Mouse (Mus musculus): ENCODE data around the gene Slc2a9.
"Not testable (repeated sequence)": the region's sequence is repeated elsewhere in the genome, so short reads cannot be mapped to it uniquely, and the experiment has no call there.

Gene Slc2a9

DNA sequence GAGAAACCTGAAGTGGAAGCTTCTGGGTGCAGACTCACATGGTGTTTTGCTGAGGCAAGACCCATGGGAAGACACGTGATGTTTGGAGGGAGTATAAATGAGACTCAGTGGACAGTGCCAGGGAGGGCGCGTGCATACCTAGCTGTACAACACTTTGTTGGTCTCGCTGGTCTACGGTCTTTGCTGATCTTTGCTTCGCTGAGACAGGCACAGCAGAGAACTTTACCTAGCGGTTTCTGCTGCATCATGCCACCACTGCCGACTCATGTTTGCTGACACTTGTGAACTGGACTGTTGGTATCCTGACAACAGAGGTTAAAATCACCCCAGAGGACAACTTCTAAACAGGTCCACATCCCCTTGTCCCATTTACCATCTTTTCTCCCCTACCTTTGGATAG, 2.9 kb downstream of the Slc2a9 start:
- no peak for DNase-seq

DNA sequence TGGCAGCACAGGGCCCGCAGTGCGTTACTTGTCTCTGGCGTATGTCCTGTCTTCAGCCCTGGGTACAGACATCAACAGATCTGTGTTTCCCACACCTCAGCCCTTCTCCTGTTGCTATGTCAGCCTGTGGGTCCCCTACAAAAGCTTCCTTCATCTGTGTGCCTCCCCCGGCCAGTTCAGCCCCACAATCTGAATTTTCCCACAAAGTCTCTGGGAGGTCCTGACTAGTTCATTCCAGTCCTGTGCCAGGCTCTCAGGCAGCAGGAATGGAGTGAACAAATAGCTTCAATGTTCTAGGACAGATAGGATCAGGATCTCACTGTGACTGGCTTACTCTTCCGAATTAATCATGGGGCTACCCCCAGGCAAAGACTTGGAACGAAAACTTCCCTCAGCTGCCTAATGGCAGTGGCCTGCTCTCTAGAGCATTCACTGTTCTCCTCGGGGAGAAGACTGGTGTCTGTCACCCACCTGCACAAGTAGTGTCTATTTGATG, 3.6 kb downstream of the Slc2a9 start:
- no peak for DNase-seq

DNA sequence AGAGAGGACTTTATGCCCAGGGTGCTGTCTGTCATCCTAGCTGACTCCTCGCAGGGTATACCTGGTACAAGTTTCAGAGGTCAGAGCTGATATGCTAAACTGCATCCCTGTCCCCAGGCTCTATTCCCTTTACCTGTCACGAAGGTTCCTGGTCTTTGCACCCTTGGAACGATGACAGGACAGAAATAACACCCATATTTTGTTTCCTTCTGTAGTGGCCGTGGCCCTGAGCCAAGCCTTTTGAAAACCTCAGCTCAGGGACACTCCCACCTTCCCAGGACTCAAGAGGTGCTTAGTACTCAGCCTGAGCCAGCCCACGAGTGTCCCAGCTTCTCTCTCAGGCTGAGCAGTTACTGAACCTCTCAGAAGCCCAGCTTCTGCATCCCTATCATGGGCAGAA, 4.5 kb downstream of the Slc2a9 start:
- peak; percentile 49 for DNase-seq

DNA sequence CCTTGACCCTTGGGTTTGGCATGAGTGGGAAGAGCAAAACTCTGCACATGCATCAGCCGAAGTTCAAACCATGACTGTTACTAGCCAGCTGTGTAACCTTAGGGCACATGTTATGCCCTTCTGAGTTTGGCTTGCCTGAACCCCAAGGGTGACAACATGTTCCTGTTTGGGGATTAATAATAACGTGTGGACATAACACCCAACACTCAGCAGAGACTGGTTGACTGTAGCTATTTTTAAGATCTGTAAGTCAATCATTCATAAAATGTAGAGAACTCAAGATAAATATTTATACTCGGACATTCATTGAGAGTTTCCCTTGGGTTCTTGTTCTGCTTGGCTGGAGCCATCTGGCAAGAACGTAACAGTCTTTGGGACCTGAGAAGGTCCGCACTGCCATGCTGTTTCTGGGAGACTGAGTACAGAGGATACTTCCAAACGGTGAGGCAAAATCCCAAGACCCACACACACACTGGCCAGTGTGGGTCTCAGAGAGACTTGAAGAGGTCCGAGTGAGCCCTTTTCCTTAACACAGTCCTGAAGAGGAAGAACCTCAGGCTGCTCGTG, 6.4 kb downstream of the Slc2a9 start:
- DNase-seq: peak; percentile 75

DNA sequence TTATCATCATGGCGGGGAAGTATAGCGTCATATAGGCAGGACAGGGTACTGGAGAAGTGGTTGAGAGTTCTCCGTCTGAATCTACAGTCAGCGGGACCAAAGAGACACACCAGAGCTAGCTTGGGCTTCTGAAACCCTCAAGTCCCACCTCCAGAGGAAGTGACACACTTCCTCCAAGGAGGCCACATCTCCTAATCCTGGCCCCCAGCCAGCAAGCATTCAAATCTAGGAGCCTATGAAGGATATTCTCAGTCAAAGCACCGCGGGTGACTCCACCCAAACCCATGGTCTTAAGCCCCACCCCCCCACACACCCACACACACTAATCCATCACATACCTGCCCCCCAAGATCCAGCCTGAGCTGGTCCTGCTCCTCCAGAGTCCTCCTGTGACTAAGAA, 9.1 kb downstream of the Slc2a9 start:
- DNase-seq: no peak

DNA sequence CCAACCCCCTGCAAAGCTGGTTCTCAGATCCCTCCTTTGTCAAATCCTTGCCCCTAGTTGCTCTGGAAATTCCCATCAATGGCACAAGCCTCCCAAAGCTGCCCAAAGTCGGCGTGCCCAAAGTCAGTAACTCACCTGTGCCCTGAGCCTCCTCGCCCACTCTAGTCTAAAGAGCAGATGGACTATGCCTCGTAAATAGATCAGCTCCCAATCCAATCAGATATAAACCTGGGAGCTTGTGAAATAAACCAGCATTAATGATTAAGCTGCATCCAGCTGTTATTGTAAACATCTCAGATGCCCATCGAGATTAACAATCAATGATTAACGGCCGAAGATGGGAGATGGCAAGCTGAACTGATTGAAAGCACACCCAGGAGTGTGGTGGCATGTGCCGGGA, 11.2 kb downstream of the Slc2a9 start:
- no peak for DNase-seq

DNA sequence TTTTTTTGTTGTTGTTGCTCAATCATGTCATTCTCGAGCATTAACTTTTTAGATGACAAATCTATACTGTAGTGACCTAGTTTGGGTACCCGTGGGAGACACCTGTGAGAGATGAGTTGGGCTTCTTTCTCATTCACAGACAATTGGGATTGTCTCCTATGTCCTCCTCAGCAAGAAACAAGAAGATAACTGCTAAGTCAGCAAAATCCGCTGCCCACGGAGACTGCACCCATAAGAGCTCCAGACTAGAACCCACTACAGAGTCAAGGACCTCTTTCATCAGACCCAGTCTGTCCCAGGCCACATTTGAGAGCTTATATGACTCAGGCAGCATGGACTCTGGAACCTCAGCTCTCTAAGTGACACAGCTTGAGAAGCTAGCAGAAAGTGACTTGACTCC, 13.2 kb downstream of the Slc2a9 start:
- DNase-seq: no peak

DNA sequence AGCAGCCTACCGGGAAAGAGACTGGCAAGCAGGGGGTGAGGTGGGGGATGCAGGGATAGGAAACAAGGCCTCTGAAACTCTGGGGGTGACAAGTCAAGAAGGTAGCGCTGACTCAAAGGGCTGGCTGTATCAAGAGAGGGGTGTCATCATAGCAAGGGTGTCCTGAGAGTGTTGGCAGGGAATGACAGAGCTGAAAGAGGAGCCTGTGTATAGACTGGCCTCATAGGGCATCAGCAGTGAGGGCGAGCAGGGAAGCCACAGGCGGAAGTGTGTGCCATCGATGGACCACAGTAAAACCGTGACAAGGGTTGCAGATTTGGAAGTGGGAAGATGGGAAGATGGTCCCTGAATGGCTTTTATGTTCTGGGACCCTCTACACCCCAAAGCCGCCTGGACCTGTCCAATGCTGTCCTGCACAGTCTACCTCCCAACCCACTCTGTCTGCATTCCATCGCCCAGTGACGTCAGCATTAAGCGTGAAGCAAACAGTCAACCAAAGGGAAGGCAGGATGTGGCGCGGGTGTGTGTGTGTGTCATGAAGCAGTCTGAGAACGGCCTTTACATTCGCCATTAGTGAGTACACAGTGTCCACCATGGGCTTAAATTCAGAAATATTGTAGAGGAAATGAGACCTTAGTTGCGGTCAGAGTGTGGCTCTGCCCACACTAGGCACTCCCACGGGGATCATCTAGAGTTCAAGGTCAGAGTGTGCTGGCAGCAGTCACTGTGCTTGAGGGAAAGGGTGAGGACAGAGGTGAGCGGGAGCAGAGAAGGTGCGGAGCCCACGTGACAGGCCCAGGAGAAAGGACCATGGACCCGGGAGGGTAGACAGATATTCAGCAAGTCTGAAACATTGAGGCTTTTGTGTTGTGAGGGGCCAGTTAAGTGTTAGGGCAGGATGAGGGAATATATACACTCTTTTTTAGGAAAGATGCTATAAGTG, 14.0 kb downstream of the Slc2a9 start:
- DNase-seq: peak; percentile 81

DNA sequence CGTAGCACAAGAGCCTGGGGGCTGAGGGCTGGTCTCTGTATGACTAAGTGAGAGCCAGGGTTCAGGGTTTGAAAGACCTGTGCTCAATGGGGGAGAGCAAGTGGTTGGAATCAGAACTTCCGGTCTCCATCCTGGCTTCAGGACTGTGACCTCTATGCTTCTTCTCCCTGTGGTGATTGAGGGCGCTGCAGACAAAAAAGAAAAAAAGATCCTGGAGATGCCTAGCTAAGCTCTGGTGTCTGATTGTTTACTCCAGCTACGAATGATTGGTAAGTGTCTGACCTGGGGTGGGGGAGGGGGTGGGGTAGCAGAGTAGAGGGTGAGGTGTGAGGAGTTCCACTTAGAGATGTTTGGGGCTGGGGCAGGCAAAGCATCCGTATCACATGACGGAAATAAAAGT, 14.9 kb downstream of the Slc2a9 start:
- DNase-seq: no peak

DNA sequence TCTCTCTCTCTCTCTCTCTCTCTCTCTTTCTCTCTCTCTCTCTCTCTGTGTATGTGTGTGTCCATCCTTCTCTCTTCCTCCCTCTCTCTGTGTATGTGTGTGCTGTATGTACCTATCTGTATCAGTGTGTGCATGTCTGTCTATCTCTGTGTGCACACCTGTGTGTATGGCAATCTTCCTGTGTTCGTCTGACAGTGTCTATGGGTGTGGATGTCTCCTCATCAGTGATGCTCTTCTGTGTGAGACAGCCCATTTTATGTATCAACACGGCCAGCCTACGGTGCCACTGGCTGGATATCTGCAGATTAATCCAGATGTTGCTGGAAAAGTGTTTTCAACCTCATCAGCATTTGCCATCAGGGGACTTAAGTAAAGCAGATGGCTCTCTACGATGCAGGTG, 15.7 kb downstream of the Slc2a9 start:
- DNase-seq: no peak

DNA sequence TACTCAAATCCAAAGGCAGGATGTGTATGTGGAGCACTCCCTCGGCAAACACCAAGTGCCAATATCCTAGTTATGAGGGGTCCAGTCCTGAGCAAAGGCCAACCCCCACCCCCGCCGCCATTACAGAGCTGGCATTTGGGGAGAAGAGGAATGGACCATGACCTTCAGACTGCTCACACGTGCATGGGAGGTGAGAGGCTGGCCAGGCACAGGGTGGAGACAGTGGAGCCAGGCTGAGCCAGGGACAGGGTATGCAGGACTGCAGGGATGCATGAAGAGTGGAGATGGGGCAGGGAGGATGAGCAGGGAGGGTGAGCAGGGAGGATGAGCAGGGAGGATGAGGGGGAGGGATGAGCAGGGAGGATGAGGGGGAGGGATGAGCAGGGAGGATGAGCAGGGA, 17.0 kb downstream of the Slc2a9 start:
- DNase-seq: no peak

DNA sequence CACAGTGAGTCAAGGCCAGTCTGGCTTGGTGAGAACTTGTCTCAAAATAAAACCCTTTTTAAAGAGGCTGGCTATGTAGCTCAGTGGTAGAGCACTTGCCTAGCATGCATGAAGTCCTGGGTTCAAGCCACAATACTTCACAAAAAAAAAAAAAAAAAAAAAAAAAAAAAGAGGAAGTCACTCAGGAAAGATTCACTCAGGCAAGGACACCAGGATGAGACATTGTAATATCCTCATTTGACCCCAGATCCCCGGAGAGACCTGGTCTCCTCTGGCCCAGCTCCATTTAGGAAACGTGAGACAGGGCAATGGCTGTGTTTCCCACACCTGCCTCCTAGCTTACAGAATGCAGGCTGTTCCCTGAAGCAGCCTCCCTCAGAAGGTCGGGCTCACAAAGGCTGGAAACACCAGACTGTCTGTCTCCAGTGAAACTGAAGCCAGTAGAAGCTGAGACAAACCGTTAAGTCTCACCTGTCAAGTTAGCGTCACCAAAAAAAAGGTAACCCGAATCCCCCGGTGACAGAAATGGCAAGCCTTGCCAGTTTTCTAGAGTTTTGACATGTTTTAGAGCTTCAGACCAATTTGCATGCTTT, 19.3 kb downstream of the Slc2a9 start:
- DNase-seq: no peak

DNA sequence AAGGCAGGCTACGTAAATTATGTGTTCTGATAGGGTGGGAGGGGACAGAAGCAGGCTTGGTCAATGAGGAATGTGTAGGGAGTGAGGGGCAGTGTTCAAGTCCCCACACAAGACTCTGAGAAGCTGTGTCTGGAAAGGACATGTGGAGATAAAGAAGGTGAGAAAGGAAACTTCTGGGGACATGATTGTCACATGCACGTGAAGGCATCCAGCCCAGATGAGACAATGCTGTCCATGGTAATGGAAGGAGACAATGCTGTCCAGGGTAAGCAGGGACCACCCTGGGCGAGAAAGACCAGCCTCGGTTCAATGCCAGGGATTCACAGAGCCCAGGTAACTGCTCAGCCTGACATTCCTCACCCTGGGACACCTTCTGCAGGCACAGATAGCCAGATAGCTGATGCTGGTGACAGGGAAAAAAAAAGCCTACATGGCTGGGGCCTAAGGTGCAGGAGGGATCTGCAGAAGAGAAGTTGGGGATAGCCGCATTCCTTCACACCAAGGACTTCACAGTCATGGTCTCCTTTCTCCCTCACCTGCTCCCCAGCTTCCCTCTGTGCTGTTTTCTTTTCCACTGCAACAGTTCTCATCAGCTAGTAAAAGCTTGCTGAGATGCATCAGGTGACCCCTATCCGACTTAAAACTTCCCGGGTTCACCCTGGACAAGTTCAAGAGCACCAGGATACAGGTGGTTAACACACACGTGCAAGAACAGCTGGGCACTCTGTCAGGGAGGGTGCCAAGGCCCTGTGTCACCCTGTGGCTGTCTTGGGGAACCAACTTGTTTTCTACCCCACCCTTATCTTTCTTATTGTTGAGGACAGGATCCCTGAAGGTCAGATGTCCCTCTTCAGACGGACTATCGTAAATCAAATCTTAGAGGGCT, 21.9 kb downstream of the Slc2a9 start:
- DNase-seq: no peak

DNA sequence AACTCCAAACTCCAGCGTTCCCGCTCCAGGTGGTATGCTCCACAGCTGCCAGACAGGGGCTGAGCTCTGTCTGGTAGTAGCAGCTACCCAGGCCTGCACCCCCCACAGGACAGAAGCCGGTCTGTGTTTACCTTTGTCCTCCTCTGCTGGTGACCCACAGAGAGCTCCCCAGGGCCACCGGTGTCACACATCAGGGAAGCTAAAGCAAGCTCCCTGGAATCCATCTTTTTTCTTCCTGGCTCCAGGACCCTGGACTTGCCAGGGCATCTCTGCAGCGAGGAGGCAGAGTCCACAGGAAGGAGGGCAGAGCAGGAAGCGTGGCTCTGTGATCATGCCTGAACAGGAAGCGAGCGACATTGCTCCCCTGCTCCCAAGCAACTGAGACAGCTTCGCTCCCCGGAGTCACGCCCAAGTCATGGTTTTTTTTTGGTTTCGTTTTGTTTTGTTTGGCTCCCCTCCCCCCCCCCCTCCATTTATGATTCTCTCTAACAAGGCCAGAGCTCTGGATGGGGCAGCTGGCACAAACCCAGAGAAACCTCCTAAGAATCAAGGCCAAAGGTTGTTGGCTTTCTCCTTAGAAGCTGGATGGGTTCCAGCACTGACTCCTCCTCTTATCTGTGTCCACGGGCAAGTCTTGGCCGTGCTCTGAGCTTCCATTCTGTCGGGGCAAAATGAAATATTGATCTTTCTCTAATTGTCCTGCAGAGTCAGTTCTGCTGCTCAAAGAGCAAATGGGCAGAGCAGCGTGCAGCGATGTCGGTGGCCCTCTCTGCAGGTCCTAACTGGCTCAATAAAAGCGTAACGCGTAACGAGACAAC, 22.8 kb downstream of the Slc2a9 start:
- peak; percentile 95 for DNase-seq

DNA sequence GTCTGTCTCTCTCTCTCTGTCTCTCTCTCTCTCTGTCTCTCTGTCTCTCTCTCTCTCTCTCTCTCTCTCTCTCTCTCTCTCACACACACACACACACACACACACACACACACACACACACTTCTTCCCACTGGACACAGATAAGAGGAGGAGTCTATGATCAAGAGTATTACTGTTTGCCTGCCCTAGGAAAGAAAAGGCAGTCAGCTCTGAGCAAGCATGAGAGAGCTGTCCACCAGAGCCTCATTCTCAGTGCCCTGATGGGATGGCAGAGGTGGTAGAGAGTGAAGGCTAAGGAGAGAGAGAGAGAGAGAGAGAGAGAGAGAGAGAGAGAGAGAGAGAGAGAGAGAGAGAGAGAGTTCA, 23.4 kb downstream of the Slc2a9 start:
- DNase-seq: not testable (repeated sequence)

DNA sequence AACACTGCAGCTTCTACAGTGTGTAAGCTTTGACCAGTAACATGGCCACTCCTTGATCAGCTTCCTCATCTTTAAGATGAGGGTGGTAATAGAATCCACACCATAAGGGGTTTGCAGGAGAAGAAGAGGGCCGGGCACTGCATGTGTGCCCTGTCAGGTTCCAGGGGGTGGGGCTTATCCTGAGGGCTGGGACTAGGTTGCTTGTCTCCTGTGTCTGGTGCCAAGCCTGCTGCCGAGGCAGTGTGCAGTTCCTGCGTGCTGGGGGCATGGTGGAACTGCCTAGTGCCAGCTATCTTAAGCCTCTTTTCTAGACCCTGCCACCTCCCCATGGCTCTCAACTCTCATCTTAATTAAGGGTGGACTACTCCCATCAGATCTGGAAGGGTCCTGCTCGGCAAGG, 23.9 kb downstream of the Slc2a9 start:
- peak; percentile 81 for DNase-seq

DNA sequence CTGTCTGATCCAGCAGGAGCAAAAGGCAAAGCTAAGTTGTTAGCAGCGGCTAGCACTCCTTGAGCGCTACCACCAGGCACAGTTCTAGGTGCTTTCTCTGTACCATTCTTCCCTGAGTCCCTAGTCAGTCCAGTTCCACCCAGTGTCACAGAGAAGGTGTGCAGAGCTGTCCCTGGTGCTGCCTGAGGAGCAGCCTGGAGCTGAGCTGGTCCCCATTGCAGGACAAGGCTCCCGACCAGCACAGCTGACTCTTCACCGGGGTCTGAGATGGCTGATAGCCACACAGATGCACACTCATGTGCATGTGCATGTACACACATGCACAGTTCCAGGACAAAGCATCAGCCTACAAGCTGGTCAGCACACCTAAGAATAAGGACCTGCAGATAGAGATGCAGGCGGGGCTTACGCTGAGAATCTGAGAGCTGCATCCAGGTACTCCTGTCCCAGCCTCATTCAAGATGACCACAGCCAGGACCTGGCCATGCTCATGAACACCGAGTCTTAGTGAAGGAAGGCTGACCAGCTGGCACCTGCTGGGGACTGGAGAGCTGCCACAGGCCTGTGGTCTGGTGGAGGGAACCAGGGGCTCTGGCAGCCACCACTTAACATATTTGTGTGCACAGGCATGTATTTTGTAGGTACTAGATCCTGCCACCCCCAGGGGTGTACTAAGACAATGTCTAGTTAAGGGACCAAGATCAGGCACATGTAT, 25.1 kb downstream of the Slc2a9 start:
- DNase-seq: no peak

DNA sequence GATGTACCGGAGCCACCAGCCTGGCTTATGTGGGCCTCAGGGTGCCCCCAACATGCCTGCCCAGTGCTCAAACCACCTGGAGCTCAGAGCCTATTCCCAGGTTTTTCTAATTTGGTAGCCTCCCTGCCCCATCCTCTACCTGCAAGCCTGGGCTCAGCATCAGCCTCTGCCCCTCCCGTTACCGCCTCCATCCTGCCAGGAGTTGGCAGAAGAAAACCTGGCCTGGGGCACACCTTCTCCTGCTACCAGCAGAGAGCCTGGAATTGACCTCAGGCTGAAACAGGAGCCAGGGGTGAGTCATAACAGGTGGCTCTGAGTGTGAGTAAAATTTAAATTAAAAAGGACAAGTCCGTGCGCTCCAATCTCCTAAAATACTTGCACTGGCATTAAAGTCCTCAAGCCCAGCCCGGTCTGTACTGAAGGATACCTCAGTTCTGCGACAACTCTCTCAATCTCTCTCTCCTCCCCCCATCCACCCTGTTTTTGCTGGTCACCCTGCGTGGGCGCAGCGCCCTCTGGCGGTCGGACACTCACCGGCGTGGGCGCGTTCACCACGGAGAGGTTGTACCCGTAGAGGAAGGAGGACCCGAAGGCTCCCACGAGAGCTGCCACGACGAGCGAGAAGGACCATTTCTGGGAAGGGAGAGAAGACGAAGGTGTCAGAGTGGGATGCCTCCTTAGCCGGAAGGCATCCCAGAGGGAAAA, 25.9 kb downstream of the Slc2a9 start:
- peak; percentile 52 for DNase-seq

DNA sequence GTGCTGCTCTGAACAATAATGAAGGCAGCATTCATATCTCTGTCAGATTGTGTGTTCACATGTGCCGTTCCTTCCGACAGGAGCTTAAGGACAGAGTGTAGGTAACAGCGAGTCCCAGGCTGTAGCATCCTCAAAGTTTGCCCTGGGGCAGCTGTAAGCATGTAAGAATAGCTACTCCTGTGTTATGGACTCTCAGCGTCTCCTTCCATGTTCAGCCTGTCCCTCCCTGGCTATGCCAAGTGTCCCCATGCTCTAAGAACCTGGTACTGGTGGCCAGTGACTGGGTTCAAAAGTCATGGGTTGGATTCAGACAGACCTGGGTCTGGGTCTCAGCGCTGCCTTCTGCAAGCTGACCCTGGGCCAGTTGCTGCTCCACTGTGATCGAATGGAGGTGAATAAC, 32.1 kb downstream of the Slc2a9 start:
- DNase-seq: no peak

DNA sequence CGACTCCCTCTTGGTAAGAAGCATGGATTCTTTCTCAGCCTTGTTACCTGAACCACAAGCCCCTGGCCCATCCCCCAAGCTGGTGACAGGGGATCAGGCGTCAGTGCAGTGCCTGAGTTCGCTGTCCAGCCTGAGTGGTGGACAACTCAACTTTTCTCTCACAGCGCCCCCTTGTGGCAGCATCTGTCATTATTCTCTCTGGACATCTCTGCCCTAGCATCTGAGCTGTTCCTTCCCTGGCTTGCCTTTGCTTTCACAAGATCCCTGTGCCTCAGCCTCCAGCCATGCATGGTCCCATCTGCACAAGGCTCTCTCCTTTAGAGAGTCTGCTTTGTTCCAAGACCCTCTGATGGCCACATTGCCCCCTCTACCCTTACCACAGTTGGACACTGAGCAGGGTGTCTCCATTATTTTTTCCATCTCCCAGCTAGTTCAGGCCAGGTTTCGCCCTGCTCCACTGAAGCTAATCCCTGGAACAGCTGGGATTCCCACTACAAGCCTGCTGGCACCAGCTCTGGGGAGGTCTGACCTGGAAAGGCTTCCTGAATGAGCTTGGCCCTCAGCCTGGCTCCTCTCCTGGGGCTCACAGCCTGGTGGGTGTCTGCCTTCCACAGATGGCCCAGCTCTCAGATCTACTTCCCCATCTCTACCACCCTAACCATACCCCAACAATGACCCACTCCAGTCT, 32.9 kb downstream of the Slc2a9 start:
- DNase-seq: peak; percentile 79
